Mouse (Mus musculus): ENCODE data around the gene Olfr727.

The Olfr727 gene

DNA sequence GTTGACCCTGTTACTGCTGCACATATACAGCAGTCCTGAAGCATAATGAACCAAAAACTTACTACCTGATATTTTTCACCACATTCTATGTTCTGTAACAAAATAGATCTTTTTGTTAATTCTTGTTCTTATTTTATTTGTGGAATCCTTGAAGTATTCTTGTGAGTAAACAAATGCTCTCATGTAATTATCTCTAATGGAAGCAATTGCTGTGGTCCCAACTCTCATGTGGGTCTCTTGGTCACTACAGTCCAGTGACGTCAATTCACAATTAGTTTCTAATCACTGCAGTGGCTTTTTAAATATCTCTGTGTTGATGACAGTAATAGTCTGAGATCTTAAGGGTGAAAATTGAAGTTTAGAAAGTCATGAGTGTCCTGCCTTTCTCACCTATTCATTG, at the start of gene Olfr727:
Gene Olfr727, plus strand, starts transcription at position 301 of the 400 bp plus-strand sequence.
- no peak for DNase-seq

DNA sequence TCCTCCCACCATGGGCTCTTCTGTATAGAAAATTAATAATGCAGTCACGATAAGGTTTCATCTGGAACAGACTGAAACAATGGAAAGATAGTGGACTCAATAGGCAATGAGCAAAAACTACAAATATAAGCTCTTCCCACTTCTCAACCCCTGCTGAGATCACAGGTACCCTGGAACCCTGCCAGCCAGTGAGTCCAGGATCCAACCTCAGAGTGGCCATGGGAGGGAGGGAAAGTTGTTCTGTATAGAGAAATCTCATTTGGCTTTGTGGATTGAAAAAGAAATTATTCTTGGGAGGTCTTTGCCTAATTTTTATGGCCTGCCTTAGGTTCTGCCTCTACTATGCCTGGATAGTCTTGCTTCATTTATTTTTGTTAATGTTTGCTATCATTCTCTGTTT, 32.1 kb upstream of the Olfr727 start, which contains the start of gene Olfr726:
Gene Olfr726, minus strand, starts transcription at position 101 of the 400 bp plus-strand sequence.
- DNase-seq: no peak

DNA sequence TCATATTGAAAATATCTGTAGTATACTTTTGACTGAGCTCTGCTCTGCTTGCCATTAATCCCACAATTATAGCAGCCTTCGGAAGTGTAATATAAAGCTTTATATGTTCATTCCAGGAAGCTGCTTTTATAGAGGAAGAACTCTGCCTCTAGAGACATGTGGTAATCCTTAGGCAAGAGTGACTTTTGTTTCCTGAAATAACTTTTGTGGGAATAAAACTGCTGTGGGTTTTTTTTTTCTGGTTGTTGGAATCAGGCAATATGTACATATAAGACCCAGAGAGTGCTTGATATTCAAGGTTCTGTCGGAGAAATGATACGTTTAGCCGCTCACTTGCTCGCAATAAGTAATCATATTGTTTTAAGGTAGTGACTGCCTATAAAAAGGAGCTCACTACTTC, 19.6 kb downstream of the Olfr727 start, which contains the start of gene Olfr728:
Gene Olfr728, minus strand, starts transcription at position 101 of the 400 bp plus-strand sequence.
- no peak for DNase-seq

DNA sequence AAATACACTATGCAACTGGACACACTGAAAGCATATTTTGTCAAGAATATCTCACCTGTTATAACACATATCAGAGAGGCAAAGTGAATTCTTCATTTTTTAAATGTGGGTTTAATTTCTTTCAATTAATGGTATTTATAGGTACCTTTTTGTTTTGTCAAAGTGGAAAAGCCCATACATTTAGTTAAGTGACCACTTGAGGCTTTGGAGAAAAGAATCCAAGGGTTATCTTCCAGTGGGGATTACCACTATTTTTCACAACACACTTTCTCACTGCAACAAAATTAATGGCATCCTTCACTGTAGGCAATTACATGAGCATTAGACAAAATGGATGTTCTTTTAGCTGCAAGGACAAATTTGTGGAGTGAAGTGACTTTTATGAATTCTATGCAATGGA, 29.8 kb downstream of the Olfr727 start, which contains the start of gene Olfr729:
Gene Olfr729, minus strand, starts transcription at position 101 of the 400 bp plus-strand sequence.
- no peak for DNase-seq
